Mouse (Mus musculus): ENCODE results near the gene Slc10a6.

Gene Slc10a6

GRCm38 (mm10) chr5:103617191-103617590, 12.0 kb downstream of the Slc10a6 start:
- no peak for DNase-seq (ENCODE audit: low spot score in 2 of 2)

DNA sequence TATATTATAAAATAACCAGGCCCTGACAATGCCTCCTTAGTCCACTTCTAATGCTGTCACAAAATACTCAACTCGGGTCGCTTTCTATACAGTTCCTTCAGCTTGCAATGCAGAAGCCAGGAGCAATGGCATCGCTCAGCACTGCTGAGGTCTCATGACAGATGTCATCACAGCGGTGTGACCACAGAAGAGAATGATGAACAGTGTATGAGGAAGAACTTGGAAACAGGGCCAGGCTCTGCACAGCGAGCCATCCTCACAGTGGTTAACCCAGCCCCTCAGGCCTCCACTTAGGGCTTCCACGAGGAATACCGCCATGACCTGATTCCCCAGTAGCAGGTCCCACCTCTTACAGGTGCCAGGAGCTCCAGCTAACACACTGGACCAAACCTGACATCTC, 14.8 kb downstream of the Slc10a6 start:
- DNase-seq (ENCODE audit: low spot score in 2 of 2) = no peak

DNA sequence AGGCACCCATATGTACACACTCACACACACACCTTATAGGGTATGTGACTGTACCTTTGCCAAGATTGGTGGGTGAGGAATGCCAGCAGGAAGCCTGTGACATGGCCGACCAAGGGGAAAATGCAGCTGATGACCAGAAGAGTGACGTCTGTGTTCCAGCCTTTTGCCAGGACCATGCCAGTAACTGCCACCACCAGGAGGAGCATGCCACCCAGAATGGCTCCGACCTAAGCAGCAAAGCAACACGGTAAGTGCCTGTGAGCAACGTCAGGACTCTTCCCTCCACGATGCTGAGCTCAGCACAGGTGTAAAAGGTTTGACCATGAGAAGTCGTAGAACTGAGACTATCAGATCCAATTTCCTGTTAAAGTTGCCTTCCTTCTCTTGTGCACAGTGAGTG, 16.9 kb downstream of the Slc10a6 start:
- DNase-seq (ENCODE audit: low spot score in 2 of 2) = no peak

GRCm38 (mm10) chr5:103610856-103611472, 18.2 kb downstream of the Slc10a6 start:
- DNase-seq (ENCODE audit: low spot score in 2 of 2) = no peak

DNA sequence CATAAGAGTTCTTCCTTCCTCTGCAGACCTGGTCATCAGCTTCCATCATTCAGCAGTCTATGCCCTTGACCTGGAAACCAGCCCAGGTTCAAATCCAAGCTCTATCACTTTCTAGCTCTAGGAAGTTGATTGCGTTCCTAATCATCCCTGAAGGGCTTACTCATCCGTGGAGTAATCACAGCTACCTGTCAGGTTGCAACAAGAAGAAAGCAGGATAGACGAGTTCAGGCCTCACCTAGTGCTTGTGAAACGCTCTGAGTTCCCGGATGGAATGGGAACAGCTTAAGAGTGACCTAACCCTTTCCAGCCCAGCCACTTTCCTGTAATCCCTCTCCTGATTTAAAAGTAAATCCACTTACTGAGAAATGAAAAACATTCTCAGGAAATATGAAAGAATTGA, 19.1 kb downstream of the Slc10a6 start:
- no peak for DNase-seq (ENCODE audit: low spot score in 2 of 2)

- DNase-seq (ENCODE audit: low spot score in 2 of 2) = no peak
Measured at GRCm38 (mm10) chr5:103605707-103606106, 23.5 kb downstream of the Slc10a6 start.

DNA sequence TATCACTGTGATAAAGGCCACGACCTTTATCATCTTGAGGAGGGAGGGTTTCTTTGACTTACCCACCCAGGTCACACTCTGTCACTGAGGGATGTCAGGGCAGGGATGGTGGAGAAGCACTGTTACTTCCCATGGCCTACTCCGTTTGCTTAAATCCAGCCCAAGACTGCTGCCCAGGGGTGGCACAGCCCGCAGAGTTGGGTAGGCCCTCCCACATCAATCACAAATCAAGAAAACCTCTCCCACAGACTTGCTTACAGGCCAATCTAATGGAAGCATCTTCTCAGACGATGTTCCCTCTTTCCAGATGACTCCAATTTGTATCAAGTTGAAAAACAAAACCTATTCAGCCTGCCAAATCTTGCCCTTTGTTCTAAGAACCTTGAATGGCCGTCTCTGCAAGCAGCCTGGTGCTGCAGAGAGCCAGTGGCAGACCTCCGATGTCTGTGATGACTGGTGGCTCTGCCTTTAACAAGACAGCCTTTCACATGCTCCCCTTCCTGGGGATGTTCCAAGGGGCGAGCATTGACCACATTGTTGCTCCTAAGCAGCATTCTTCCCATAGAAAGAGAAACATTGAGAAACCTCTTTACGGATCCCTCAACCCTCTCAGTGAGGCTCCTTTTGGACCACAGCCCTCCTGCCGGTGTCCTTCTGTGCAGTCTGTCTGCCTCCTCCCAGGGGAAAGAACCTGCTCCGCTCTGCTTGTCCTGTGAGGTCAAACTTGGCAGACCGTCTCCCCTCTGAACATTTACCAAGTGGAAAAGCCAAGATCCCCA, 25.9 kb downstream of the Slc10a6 start:
- DNase-seq (ENCODE audit: low spot score in 2 of 2) = no peak

DNA sequence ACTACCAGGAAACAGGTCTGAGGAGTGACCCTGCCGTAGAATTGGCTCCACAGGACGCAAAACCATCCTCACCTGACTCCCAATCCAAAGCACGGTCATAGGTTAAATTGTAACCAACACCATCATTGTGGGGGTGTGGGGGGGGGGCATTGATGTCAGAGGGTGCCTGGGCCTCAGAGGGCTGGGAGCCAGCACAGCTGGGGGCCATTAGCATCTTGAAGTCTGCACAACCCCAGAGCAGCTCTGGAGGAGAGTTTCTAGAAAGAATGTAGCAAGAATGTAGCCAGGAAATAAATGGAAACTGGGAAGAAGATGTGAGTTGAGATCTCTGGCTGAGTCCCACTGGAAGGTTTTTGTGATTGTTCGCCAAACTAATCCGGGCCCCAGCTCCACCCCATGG, 30.3 kb downstream of the Slc10a6 start:
- no peak for DNase-seq (ENCODE audit: low spot score in 2 of 2)

GRCm38 (mm10) chr5:103598264-103598663, 30.9 kb downstream of the Slc10a6 start:
- no peak for DNase-seq (ENCODE audit: low spot score in 2 of 2)

DNA sequence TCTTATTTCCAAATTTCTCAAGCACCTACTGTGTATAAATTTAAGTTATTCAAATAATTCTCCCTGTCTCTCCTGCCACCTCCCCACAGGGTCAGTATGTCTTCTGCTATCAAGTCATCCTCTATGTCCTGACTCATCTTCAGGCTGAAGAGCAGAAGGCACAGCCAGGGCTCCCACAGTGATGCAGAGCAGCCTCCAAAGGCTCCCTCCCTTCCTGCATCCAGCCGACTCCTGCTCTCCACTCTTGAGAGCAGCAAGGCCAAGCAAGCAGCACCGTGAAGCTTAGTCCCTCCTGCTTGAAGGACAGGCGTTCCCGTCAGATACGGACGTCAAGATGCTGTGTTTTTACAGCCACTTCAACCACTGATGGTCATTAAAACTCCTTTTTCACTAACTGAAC, 31.6 kb downstream of the Slc10a6 start:
- no peak for DNase-seq (ENCODE audit: low spot score in 2 of 2)

- DNase-seq (ENCODE audit: low spot score in 2 of 2) = no peak
Measured at GRCm38 (mm10) chr5:103596467-103597146, 32.6 kb downstream of the Slc10a6 start.

- peak in 1 of 2 experiments; percentile 13 for DNase-seq (ENCODE audit: low spot score in 2 of 2)
Measured at GRCm38 (mm10) chr5:103595394-103596226, 33.6 kb downstream of the Slc10a6 start.

DNA sequence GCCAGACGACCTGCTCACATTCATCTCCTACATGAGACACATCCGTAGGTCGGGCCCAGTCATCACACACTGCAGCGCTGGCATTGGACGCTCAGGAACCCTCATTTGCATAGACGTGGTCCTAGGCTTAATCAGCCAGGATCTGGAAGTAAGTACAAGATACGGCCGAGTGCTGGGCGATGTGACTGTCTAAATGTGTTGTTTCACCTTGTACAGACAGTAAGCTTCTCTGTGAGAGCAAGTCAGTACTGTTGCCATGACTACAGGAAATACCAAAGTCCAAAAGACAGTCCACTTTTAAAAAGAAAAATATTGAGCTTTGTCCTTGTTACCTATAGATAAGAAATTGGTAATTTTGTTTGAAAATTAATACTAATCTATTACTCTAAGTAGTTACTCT, 35.6 kb downstream of the Slc10a6 start:
- DNase-seq (ENCODE audit: low spot score in 2 of 2) = no peak

DNA sequence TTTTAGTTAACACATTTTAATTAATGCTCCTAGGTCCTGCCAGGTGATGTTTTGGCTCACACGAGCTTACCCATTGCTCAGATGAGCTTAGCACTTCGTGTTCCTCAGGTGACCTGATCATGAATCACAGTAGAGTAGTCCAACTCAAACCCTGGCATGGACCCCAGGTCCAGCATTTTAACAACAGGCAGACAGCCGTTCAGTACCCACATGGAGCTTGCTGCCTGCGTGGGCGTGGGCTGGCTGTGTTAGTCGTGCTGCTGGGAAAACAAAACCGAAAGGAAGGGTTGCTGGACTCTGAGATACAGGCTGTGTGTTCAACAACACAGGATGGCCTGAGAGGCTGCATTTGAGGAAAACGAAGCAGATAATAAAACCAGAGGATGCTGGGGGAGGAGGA, 36.5 kb downstream of the Slc10a6 start:
- no peak for DNase-seq (ENCODE audit: low spot score in 2 of 2)

- no peak for DNase-seq (ENCODE audit: low spot score in 2 of 2)
Measured at GRCm38 (mm10) chr5:103591846-103592245, 37.4 kb downstream of the Slc10a6 start.

GRCm38 (mm10) chr5:103587219-103587618, 42.0 kb downstream of the Slc10a6 start:
- DNase-seq (ENCODE audit: low spot score in 2 of 2) = no peak

DNA sequence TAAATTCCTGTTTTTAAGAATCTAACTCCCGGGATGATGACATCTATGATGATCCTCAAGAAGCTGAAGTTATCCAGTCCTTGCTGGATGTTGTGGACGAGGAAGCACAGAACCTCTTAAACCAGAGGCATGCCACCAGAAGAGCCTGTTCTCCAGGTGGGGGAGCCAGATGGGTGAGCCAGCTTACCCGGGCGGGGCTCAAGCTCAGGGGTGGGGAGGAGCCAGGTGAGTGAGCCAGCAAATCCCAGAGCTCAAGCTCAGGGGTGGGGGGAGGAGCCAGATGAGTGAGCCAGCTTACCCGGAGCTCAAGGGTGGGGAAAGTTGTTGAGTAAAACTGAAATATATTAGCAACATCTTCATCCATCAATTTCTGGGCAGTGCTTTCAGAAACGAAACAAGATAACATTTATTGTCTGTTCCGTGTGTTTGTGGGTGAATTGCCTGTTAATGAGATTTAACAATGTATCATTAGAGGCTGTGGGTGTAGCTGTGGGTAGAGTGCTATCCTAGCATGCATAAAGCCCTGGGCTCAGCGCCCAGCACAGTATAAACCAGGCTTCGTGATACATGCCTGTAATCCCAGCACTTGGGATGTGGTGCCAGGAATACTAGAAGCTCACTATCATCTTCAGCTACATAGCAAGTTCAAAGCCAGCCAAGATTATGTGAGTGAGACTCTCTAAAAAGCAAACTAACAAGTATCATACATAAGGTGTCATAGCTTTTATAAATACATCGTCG, 49.4 kb downstream of the Slc10a6 start:
- no peak for DNase-seq (ENCODE audit: low spot score in 2 of 2)

- no peak for DNase-seq (ENCODE audit: low spot score in 2 of 2)
Measured at GRCm38 (mm10) chr5:103569446-103569845, 59.8 kb downstream of the Slc10a6 start.

- DNase-seq (ENCODE audit: low spot score in 2 of 2) = no peak
Measured at GRCm38 (mm10) chr5:103568034-103568433, 61.2 kb downstream of the Slc10a6 start.

DNA sequence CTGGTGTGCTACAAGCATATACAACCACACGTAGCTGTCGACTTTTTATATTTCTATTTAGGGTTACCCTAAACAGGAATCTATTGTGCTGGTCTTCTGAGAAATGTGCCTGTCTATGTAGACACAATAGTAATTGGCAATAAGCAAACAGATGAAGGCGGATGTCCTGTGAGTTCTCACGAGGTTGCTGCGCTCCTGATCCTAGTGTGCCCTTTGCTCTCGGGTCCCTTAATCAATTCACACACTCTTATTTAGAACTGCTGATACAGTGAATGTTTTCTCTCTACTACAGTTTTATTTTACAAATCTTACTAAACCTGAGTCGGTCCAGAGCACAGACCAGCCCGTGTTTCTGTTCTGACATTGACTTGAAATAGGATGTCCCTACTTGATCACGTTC, 68.7 kb downstream of the Slc10a6 start:
- DNase-seq (ENCODE audit: low spot score in 2 of 2) = no peak
